Mouse (Mus musculus) CH12F3 (cell line): ENCODE data around the gene Fam214a.

Experiments used
- in situ Hi-C: fragments of 300-500 bp; cut with MboI; formaldehyde crosslinking; loops from 2 replicates; pipeline ENCODE4 v1.14.3; 2020; ENCODE audit warnings: low sequenced_read_pairs

Gene Fam214a

GRCm38 (mm10) chr9:75022546-75022945 is 69.9 kb downstream of the Fam214a start:
- in situ Hi-C loops, result loop anchor here (10.0 kb wide), 1 partner anchor 118 kb away; no protein-coding TSS in a partner anchor

GRCm38 (mm10) chr9:75023150-75023894 is 70.6 kb downstream of the Fam214a start:
- in situ Hi-C loops, result loop anchor here (10.0 kb wide), 1 partner anchor 119 kb away; no protein-coding TSS in a partner anchor

- in situ Hi-C loops, result loop anchor here (10.0 kb wide), 1 partner anchor 119 kb away; no protein-coding TSS in a partner anchor
Measured at GRCm38 (mm10) chr9:75024089-75024488, 71.4 kb downstream of the Fam214a start.

GRCm38 (mm10) chr9:75025689-75026088 is 73.0 kb downstream of the Fam214a start:
- in situ Hi-C loops, result loop anchor here (10.0 to 25.0 kb wide), 2 partner anchors 121 to 412 kb away; partner anchors contain the start of gene Leo1

GRCm38 (mm10) chr9:75032408-75032807 is 79.7 kb downstream of the Fam214a start:
- in situ Hi-C loops, result loop anchor here (25.0 kb wide), 1 partner anchor 405 kb away; the partner anchor contains the start of gene Leo1

GRCm38 (mm10) chr9:75033141-75033540 is 80.5 kb downstream of the Fam214a start:
- in situ Hi-C loops, result loop anchor here (25.0 kb wide), 1 partner anchor 404 kb away; the partner anchor contains the start of gene Leo1

- in situ Hi-C loops, result loop anchor here (25.0 kb wide), 1 partner anchor 403 kb away; the partner anchor contains the start of gene Leo1
Measured at GRCm38 (mm10) chr9:75034691-75035090, 82.0 kb downstream of the Fam214a start.

- in situ Hi-C loops, result loop anchor here (25.0 kb wide), 1 partner anchor 401 kb away; the partner anchor contains the start of gene Leo1
Measured at GRCm38 (mm10) chr9:75035944-75036343, 83.3 kb downstream of the Fam214a start.

- in situ Hi-C loops, result loop anchor here (25.0 kb wide), 1 partner anchor 400 kb away; the partner anchor contains the start of gene Leo1
Measured at GRCm38 (mm10) chr9:75037451-75038356, 85.0 kb downstream of the Fam214a start, which contains the start of gene Arpp19. Gene Arpp19, plus strand, starts transcription at chr9:75037614.

GRCm38 (mm10) chr9:75038357-75038688 is 85.6 kb downstream of the Fam214a start:
- in situ Hi-C loops, result loop anchor here (25.0 kb wide), 1 partner anchor 399 kb away; the partner anchor contains the start of gene Leo1

- in situ Hi-C loops, result loop anchor here (10.0 to 25.0 kb wide), 2 partner anchors 234 to 397 kb away; partner anchors contain the start of gene Leo1
Measured at GRCm38 (mm10) chr9:75040566-75040965, 87.9 kb downstream of the Fam214a start.

GRCm38 (mm10) chr9:75041840-75042525 is 89.3 kb downstream of the Fam214a start:
- in situ Hi-C loops, result loop anchor here (10.0 to 25.0 kb wide), 2 partner anchors 233 to 395 kb away; partner anchors contain the start of gene Leo1

- in situ Hi-C loops, result loop anchor here (10.0 to 25.0 kb wide), 2 partner anchors 232 to 394 kb away; partner anchors contain the start of gene Leo1
Measured at GRCm38 (mm10) chr9:75043191-75043590, 90.5 kb downstream of the Fam214a start.

- in situ Hi-C loops, result loop anchor here (10.0 to 25.0 kb wide), 2 partner anchors 228 to 390 kb away; partner anchors contain the start of gene Leo1
Measured at GRCm38 (mm10) chr9:75047079-75047478, 94.4 kb downstream of the Fam214a start.

GRCm38 (mm10) chr9:75049100-75049499 is 96.4 kb downstream of the Fam214a start:
- in situ Hi-C loops, result loop anchor here (10.0 to 25.0 kb wide), 2 partner anchors 226 to 388 kb away; partner anchors contain the start of gene Leo1

- in situ Hi-C loops, result no loop called here
Measured at GRCm38 (mm10) chr9:75050003-75050402, 97.3 kb downstream of the Fam214a start.

- in situ Hi-C loops, result no loop called here
Measured at GRCm38 (mm10) chr9:75051841-75052240, 99.2 kb downstream of the Fam214a start.

GRCm38 (mm10) chr9:75055046-75055445 is 102.4 kb downstream of the Fam214a start:
- in situ Hi-C loops, result no loop called here

- in situ Hi-C loops, result no loop called here
Measured at GRCm38 (mm10) chr9:75064678-75065331, 112.1 kb downstream of the Fam214a start.
